Mouse (Mus musculus) testis, postnatal 10 days (tissue): ENCODE measurements around the gene Spint4.
"Not testable (repeated sequence)": the region's sequence is repeated elsewhere in the genome, so short reads cannot be mapped to it uniquely, and the experiment has no call there.

Experiments used
- DNase-seq: peaks from one replicate; pipeline ENCODE4 v3.0.0; 2021; ENCODE audit warnings: low spot score

Gene Spint4

DNA sequence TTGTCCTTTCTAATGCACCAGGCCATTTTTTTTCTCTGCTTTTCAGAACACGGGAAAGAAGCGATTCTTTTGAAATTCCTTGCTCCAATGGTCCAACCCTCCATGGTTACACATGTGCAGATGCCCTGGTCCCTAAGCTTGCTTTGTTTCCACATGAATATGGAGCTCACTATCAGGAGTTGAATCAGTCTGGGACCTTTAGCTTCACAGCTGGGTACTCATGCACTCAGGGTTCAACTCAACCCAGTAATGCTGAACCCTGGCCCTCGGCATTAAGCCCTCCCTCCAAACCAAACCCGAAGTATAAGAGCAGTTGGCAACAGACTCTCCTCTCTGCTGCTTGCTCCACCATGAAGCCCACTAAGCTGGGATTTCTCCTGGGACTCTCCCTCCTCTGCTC lies at the start of gene Spint4:
Gene Spint4 (plus strand): TSS at position 301 of the 400 bp plus-strand sequence.
- peak; percentile 12 for DNase-seq

- peak; percentile 85 for DNase-seq
Measured at GRCm38 (mm10) chr2:164655858-164656257, 42.4 kb upstream of the Spint4 start, which contains the start of gene Wfdc10. Wfdc10 (plus strand) TSS chr2:164656046.

- DNase-seq = no peak
Measured at GRCm38 (mm10) chr2:164656483-164656882, 41.8 kb upstream of the Spint4 start, which contains the start of gene Wfdc9. Wfdc9 (minus strand) TSS chr2:164656583.

GRCm38 (mm10) chr2:164664851-164665250 lies 33.5 kb upstream of the Spint4 start:
- DNase-seq = no peak

DNA sequence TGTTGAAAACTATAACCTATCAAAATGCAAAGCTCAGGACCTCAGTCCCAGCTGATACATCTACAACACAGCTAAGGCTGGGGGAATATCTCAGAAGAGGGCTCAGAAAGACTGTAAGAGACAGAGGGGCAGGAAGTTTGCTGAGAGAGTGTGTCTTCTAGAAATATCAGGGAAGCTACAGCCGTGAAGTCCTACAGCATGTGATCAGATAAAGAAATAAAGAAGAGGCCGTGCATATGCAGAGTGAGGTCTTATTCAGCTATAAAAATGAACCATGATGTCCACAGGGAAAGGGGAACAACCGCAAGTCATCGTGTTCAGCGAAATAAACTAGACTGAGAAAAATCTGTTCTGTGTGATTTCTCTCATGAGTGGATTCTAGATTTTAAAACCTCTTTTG lies 28.0 kb upstream of the Spint4 start:
- no peak for DNase-seq

DNA sequence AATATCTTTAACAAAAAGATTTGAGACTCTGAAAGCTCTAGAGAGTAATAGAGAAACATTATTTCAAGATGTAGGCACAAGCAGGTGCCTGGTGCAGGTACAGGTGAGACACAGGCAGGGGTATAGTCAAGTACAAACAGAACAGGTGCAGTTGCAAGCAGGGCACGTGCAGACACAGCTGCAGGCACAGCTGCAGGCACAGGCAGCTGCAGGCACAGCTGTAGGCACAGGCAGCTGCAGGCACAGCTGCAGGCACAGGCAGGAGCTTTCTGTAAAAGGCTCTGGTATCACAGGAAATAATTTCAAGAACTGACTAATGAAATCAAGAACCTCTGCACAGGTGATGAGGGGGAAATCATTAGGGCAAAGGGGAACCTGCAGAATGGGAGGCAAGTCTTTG lies 27.4 kb upstream of the Spint4 start:
- DNase-seq = peak; percentile 17

DNA sequence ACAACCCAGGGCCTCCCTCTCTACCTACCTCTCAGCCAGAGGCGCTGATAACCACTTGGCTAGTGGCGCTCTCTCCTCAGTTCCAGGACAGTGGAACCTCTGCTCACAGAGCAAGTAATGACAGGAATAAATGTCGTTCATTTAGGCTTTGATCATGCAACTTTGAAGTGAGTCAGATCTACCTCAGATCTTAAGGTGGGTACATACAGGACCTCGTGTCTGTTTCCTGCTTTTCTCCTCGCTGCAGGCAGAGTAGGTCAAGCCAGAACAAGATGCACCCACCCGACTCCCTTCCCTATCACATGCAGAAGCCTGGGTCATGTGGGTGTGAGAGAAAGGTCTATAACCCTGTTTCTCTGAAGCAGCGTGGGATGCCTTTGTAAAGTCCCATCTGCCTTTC lies 24.3 kb upstream of the Spint4 start, which contains the start of gene Wfdc11:
Gene Wfdc11 (minus strand): TSS at position 101 of the 400 bp plus-strand sequence.
- peak; percentile 31 for DNase-seq

DNA sequence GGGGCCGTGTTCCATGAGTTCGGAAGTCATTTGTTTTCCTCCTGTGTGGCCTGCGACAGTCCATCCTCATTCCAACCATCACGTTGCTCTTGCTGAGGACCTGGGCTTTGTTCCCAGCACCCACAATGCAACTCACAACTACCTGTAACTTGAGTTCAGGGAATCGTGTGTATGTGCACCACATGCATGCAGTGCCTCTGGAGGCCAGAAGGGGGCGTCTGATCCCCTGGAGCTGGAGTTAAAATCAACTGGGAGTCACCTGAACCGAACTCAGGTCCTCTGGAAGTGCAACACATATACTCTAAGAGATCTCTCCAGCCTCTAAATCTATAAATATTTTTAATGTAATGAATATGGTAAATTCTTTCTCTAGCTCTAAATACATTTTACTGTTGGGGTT lies 22.2 kb upstream of the Spint4 start:
- peak; percentile 46 for DNase-seq

DNA sequence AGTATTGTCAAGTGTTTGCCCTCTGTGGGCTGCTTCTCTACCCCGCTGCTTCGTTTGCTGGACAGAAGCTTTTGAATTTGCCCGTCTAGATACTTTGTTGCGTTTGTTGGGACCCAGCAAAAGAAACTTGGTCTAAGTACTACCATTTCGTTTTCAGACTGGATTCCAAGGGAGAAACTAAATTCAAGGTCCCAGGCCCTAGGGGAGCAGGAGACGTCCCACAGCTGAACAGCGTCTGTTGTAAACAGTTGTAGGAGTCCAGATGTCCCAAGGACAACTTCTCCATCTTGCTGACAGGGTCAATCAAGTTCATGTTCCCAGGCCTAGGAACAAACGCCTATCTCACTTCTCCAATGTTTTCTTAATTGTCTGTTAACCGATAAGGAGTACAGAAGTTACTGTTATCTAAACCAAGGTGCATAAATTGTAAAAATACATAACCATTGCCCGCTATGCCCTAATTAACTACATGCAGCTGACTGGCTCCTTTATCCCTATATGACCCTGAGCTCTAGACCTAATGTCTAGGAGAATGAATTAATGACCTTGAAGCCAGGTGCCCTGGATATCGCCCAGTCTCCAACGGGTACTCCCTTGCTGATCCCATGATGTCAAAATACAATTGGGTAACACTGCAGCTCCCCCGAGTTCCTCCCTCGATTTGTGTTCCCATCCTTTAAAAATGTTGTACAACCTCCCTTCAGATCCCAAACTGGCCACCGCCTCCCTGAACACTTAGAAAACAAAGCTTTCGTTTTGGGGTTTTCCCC lies 21.2 kb upstream of the Spint4 start:
- DNase-seq = peak; percentile 48

DNA sequence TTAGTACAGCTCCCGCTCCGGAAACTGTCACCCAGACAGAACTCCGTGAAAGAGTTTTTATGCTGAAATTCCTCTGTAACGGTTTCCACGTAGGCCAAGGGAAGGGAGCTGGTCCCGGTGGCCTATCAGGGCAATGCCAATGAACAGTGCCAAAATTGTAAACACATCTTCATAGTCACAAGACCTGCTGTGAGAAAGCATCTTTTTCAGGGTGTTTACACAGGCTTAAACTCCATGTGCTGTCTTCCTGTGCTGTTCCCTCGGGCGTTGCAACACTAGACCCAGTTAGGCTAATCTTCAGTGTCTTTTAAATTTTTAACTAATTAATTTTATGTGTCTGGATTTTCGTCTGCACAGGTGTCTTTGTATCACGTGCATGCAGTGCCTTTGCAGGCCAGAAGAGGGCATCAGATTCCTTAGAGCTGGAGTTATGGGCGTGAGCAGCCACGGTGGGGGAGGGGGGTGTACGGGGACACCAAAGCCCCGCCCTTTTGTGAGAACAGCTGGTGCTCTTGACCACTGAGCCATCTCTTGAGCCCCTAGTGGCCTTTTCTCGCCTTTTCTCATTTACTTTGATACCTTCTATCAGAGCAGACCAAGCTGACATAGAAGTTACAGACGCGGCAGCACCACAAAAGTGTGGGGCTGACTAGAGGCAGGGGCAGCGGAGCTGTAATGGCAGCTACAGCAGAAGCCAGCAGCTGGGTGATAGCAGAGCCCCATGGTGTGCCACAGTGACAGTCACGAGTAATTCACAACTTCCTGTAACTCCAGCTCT lies 19.3 kb upstream of the Spint4 start:
- DNase-seq = peak; percentile 91

DNA sequence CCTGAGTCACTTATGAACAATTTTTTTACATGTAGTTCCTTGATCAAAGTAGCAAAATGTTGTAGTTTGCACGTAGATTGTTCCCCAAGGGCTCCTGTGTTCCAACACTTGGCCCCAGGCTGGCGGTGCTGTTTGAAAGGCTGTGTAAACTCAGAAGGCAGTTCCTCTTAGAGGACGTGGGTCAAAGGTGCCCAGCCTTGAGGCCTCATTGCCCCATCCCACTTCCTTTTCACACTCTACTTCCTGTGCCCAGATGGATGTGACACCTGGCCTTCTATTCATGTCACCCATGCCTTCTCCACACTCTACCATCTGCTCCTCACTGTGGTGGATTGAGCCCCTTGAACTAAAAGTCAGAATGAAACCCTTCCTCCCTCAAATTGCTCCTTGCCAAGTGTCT lies 18.4 kb upstream of the Spint4 start:
- peak; percentile 41 for DNase-seq

DNA sequence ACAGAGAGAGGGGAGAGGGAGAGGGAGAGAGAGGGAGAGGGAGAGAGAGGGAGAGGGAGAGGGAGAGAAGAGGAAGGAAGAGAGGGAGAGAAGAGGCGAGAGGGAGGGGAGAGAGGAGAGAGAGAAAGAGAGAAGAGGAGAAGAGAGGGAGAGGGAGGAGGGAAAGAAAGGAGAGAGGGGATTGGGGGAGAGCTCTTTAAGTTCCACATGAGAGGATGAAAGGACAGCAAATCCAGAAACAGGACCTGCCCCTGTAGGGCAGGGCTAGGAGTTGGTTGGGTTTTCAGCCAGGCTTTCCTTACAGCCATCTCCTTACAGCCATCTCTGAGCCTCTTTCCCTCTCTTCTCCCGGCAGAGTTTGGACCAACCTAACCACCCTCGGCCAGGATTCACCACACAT lies 13.5 kb upstream of the Spint4 start, which contains the start of gene Wfdc13:
Gene Wfdc13 (plus strand): TSS at position 301 of the 400 bp plus-strand sequence.
- peak; percentile 30 for DNase-seq

DNA sequence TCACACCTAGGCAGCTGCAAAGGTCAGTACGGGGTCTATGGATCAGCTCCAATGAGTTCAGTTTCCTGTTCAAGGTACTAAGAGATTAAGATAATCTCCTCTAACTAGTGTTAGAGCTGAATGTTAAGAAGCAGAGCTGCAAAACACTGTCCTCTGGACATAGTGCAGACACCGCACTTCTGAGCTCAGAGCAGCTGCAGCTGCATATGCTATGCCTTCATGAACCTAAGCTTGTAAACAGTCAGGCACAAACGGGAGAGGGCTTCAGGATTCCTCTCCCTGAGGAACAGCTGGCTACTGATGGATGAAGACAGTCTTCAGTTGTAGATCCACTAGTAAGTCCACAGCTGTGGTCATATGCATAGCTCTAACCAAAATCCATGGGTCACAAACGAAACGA lies 2.7 kb downstream of the Spint4 start:
- DNase-seq = no peak

GRCm38 (mm10) chr2:164701761-164702160 lies 3.5 kb downstream of the Spint4 start:
- DNase-seq = no peak

- no peak for DNase-seq
Measured at GRCm38 (mm10) chr2:164704235-164704634, 5.9 kb downstream of the Spint4 start.

DNA sequence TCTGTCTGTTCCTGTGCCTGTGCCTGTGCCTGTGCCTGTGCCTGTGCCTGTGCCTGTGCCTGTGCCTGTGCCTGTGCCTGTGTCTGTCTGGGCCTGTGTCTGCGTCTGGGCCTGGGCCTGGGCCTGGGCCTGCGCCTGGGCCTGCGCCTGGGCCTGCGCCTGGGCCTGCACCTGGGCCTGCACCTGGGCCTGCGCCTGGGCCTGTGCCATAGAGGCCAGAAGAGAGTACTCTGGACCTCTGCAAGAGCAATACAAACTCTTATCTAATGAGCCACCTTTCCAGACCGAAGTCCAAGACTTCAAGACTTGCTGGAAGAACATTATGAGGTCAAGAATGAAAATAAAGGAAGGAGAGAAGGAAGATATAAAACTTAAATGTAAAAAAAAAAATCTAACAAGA lies 7.0 kb downstream of the Spint4 start:
- no peak for DNase-seq

GRCm38 (mm10) chr2:164705991-164706390 lies 7.7 kb downstream of the Spint4 start:
- no peak for DNase-seq

DNA sequence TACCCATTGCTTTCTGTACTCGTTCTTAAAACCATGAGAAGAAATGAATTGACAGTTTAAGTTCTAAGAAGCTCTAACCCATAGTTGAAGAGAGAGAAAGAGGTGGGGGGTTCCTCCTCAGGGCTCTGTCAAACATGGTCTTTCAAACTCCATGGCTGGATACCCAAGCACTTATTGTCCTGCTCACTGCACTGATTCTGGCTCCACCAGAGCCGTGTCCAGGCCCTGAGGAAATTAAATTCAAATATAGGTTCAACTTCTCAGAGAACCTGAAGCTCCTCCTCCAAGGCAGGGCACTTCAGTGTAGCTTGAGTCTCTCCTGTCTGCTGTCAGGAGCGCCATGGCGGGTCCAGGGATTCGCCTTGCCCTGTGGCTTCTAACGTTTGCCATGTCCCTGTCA lies 16.7 kb downstream of the Spint4 start, which contains the start of gene Spint5:
Gene Spint5 (plus strand): TSS at position 301 of the 400 bp plus-strand sequence.
- no peak for DNase-seq

- DNase-seq = not testable (repeated sequence)
Measured at GRCm38 (mm10) chr2:164716194-164716786, 18.0 kb downstream of the Spint4 start.

DNA sequence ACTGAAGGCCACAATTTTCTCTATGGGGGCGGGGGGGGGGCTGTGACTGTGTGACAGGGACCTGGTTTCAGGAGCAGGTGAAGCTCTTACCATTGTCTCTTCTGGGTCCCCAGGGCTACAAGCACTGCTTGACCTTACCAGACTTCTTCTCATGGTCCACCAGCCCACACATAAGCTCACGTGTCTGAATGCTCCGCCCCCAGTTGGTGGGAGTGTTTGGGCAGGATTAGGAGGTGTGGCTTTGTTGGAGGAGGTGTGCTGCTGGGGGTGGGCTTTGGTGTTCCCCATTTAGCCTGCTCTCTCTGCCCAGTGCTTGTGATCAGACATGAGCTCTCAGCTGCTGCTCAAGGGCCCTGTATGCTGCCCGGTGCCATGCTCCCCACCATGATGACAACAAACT lies 25.0 kb downstream of the Spint4 start:
- no peak for DNase-seq

DNA sequence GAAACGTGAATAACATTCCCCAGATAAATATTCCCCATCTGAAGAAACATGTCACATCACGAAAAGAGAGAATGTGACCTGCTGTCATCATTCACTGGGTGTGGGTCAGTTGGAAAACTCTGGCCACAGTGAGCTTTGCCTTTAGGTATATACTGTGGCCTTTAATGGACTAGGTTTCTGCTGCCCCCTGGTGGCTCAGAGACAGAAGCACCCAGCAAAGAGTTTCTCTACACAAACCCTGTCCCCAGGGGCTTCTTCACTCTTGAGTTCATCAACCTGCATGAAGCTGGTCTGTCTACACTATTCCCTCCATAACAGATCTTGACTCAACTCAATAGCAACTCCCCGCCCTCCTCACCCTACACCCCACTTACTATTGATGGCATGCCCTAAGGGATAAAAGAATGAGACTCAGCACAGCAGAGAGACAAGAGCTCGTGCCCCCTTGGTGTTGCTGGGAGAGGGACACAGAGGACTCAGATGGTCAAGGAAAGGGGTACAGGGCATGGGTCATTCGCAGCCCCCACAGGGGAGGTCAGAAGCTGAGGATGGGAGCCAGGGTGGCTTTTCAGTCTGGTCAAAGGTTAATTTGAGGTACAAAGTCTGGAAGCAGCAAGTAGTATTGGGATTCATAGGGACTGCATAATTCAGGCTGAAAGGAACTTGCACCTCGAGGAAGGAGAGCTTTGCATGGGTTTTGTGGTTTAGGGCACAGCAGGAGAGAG lies 27.8 kb downstream of the Spint4 start:
- DNase-seq = peak; percentile 86

DNA sequence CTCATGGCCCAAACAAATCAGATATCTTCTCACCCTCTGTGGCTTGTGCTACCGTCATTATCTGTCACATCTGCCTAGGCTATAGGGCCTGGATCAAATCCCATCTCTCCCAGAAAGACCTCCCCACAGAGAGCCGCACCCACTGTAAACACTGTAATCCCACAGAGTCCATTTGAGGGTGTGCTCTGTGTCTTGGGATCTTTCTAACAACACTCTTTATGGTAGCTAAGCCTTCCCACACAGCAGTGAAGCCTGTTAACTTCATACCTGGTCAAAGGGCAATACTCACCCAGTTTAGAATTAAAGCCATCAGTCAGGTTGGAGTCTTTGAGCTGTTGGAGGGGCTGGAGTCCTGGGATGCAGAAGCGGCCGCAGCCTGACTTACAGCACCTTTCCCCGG lies 33.4 kb downstream of the Spint4 start:
- no peak for DNase-seq
